Mouse (Mus musculus): ENCODE measurements around the gene Proser3. TPM values are rescaled to one million over a fixed set of nuclear protein-coding genes. Genes with fewer than 3 reads are reported as not detected.
A peak's percentile ranks its signal among the peaks of the same experiment; 100 is the strongest.

Gene Proser3
- polyA plus RNA-seq, 1 experiment from 2014 or later: 1.8 TPM

DNA sequence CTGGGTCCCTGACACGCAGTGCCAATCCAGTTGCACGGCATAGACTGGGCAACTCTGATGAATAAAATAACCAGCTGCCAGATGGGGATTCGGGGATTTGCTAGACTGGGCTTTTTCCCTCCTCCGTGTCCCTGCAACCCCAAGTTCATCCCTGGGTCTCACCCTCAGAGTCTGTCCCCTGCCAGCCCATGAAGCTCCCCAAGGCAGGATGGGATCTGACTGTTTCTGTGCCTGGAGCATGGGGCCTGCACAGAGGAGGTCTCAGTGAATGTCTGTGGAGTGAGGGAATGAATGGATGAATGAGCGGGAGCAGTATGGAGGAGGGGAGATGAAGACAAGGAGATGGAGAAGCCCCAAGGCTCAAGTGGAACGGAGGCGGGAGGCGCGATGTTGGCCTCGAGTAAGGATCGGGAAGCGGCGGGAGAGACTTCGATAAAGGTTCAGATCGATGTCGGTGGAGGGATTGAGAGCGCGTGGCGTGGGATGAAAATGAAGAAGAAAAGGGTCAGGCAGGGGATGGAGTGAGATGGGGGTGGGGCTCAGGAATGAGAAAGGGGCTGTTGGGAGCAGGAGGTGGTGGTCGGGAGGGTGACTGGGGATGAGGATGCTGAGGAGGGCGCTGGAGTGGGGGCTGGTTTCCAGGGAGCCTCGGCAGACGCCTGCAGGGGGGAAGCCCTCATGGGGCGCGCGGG lies 18.0 kb downstream of the Proser3 start:
- H3K36me3 ChIP-seq: peaks cover 33% of the 10 kb centered on the region

GRCm38 (mm10) chr7:30532931-30533330 lies 19.2 kb downstream of the Proser3 start:
- ATAC-seq (ENCODE audit: low read depth): no peak
- Histone ChIP-seq H3K4me2 (no peak overlapping the region), H3K4me1 (replicated peaks) (peaks cover 45% of the 10 kb centered on the region), H3K27me3 (no peaks in the 10 kb centered on the region), H3K4me3 (replicated peaks) (no peak overlapping the region), H3K27ac (no peak overlapping the region), H3K9me3 (replicated peaks) (no peaks in the 10 kb centered on the region), H3K9ac (no peak overlapping the region), H3K36me3 (peaks cover 45% of the 10 kb centered on the region)
- WGBS (ENCODE audit: insufficient replicate concordance): 73% methylated on average over 8 of the region's 8 CpGs
- DNase-seq: no peak

More for the DNA sequence above, 18.0 kb downstream of the Proser3 start:
- Histone ChIP-seq H3K4me2 (peak overlapping the region; percentile 95), H3K4me1 (replicated peaks) (peaks cover 45% of the 10 kb centered on the region), H3K9ac (peak overlapping the region; percentile 81), H3K4me3 (replicated peaks) (peak overlapping the region; percentile 80), H3K27ac (peak overlapping the region; percentile 71; the same call in 1 of the 2 replicates), H3K27me3 (no peaks in the 10 kb centered on the region), H3K9me3 (replicated peaks) (no peaks in the 10 kb centered on the region)
- ATAC-seq (ENCODE audit: low read depth) (no peak), DNase-seq (no peak)
- 17% methylated on average over 26 of the region's 26 CpGs for WGBS (ENCODE audit: insufficient replicate concordance)

- Histone ChIP-seq H3K4me3 (replicated peaks) (no peak overlapping the region), H3K4me1 (replicated peaks) (peaks cover 50% of the 10 kb centered on the region), H3K9ac (no peak overlapping the region), H3K27me3 (no peaks in the 10 kb centered on the region), H3K36me3 (peaks cover 60% of the 10 kb centered on the region), H3K27ac (no peak overlapping the region), H3K4me2 (no peak overlapping the region), H3K9me3 (replicated peaks) (no peaks in the 10 kb centered on the region)
- no peak for ATAC-seq (ENCODE audit: low read depth)
- DNase-seq: no peak
- WGBS (ENCODE audit: insufficient replicate concordance): 68% methylated on average over 9 of the region's 9 CpGs
Observed at GRCm38 (mm10) chr7:30531291-30531815, 20.7 kb downstream of the Proser3 start.

- WGBS (ENCODE audit: insufficient replicate concordance): 82% methylated on average over 14 of the region's 14 CpGs
- H3K4me3 ChIP-seq (replicated peaks): no peak overlapping the region
- H3K4me1 ChIP-seq (replicated peaks): peaks cover 15% of the 10 kb centered on the region
- no peak overlapping the region for H3K27ac ChIP-seq
- H3K27me3 ChIP-seq: no peaks in the 10 kb centered on the region
- H3K9ac ChIP-seq: no peak overlapping the region
- DNase-seq (no peak), ATAC-seq (ENCODE audit: low read depth) (no peak)
- no peaks in the 10 kb centered on the region for H3K9me3 ChIP-seq (replicated peaks)
- H3K4me2 ChIP-seq: no peak overlapping the region
- H3K36me3 ChIP-seq: peaks cover 74% of the 10 kb centered on the region
Observed at GRCm38 (mm10) chr7:30526981-30527380, 25.1 kb downstream of the Proser3 start.

- Histone ChIP-seq H3K4me3 (replicated peaks) (no peak overlapping the region), H3K4me1 (replicated peaks) (peaks cover 9% of the 10 kb centered on the region; the same call in 1 of the 2 replicates), H3K4me2 (no peak overlapping the region), H3K9ac (no peak overlapping the region), H3K9me3 (replicated peaks) (no peaks in the 10 kb centered on the region), H3K36me3 (peaks cover 68% of the 10 kb centered on the region), H3K27me3 (no peaks in the 10 kb centered on the region), H3K27ac (no peak overlapping the region)
- DNase-seq: no peak
- WGBS (ENCODE audit: insufficient replicate concordance): 59% methylated on average over 17 of the region's 17 CpGs
- ATAC-seq (ENCODE audit: low read depth): no peak
Observed at GRCm38 (mm10) chr7:30526399-30526798, 25.7 kb downstream of the Proser3 start.

GRCm38 (mm10) chr7:30525954-30526353 lies 26.1 kb downstream of the Proser3 start:
- Histone ChIP-seq H3K4me1 (replicated peaks) (0 out of 2 replicates have a peak, but pooled peaks cover 6% of the 10 kb centered on the region), H3K36me3 (peaks cover 63% of the 10 kb centered on the region), H3K9me3 (replicated peaks) (no peaks in the 10 kb centered on the region), H3K27ac (no peak overlapping the region), H3K9ac (no peak overlapping the region), H3K4me2 (no peak overlapping the region), H3K4me3 (replicated peaks) (no peak overlapping the region), H3K27me3 (no peaks in the 10 kb centered on the region)
- WGBS (ENCODE audit: insufficient replicate concordance): 46% methylated on average over 10 of the region's 10 CpGs
- ATAC-seq (ENCODE audit: low read depth) (no peak), DNase-seq (no peak)

DNA sequence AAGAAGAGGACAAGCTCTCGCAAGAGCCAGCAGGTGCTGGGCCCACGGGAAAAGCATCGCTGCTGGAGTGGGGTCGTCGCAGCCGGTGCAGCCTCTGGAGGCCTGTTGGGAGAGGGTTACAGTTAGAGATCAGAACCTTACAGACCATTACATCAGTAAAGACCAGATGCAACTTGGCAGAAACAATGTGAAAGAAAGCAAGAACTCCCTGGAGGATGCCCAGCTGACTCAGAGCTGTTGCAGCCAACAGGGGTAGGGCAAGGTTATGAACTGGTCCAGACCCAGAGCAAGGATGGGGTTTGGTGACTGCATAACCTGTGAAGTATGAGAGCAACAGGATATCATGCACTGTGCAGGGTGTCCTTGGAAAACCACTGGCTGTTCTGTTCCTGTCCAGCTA lies 27.6 kb downstream of the Proser3 start:
- H3K4me3 ChIP-seq (replicated peaks): no peak overlapping the region
- H3K9ac ChIP-seq: no peak overlapping the region
- DNase-seq (no peak), ATAC-seq (ENCODE audit: low read depth) (no peak)
- no peak overlapping the region for H3K4me2 ChIP-seq
- H3K36me3 ChIP-seq: peaks cover 51% of the 10 kb centered on the region
- WGBS (ENCODE audit: insufficient replicate concordance): 76% methylated on average over 6 of the region's 6 CpGs
- no peaks in the 10 kb centered on the region for H3K27me3 ChIP-seq
- no peaks in the 10 kb centered on the region for H3K9me3 ChIP-seq (replicated peaks)
- H3K4me1 ChIP-seq (replicated peaks): 0 out of 2 replicates have a peak, but pooled peaks cover 6% of the 10 kb centered on the region
- H3K27ac ChIP-seq: no peak overlapping the region

DNA sequence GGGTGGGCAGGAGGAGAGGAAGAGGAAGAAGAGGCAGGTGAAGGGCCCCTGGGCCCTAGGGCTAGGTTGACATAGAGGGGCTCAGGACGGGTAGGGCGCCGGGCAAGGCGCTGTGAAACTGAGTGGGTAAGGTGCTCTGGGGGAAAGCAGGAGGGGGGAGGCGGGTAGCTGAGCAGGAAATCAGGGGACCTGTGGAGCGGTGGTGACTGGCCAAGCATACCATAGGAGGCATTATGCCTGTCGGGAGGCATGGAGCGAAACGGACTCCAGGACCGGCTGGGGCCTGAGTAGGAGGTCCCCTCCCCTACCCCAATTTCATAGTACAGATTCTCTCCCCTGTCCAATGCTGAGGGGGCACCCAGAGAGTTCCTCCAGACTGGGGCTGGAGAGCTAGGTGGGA lies 29.2 kb downstream of the Proser3 start:
- Histone ChIP-seq H3K4me3 (replicated peaks) (no peak overlapping the region), H3K9me3 (replicated peaks) (no peaks in the 10 kb centered on the region), H3K27me3 (no peaks in the 10 kb centered on the region), H3K27ac (no peak overlapping the region), H3K4me2 (no peak overlapping the region), H3K9ac (no peak overlapping the region), H3K36me3 (peaks cover 34% of the 10 kb centered on the region), H3K4me1 (replicated peaks) (0 out of 2 replicates have a peak, but pooled peaks cover 6% of the 10 kb centered on the region)
- DNase-seq (no peak), ATAC-seq (ENCODE audit: low read depth) (no peak)
- WGBS (ENCODE audit: insufficient replicate concordance): 76% methylated on average over 10 of the region's 10 CpGs

GRCm38 (mm10) chr7:30520856-30521255 lies 31.2 kb downstream of the Proser3 start:
- Histone ChIP-seq H3K27ac (no peak overlapping the region), H3K9ac (no peak overlapping the region), H3K9me3 (replicated peaks) (no peaks in the 10 kb centered on the region), H3K4me1 (replicated peaks) (no peaks in the 10 kb centered on the region), H3K4me3 (replicated peaks) (no peak overlapping the region), H3K27me3 (no peaks in the 10 kb centered on the region), H3K4me2 (no peak overlapping the region), H3K36me3 (peaks cover 15% of the 10 kb centered on the region)
- 80% methylated on average over 5 of the region's 5 CpGs for WGBS (ENCODE audit: insufficient replicate concordance)
- ATAC-seq (ENCODE audit: low read depth): no peak
- no peak for DNase-seq

- no peak for DNase-seq
- Histone ChIP-seq H3K27ac (no peak overlapping the region), H3K36me3 (peaks cover 13% of the 10 kb centered on the region), H3K4me2 (no peak overlapping the region), H3K4me1 (replicated peaks) (no peaks in the 10 kb centered on the region), H3K9me3 (replicated peaks) (no peaks in the 10 kb centered on the region), H3K9ac (no peak overlapping the region), H3K4me3 (replicated peaks) (no peak overlapping the region), H3K27me3 (no peaks in the 10 kb centered on the region)
- WGBS (ENCODE audit: insufficient replicate concordance): 66% methylated on average over 4 of the region's 4 CpGs
- ATAC-seq (ENCODE audit: low read depth): peak; percentile 25; the same call in 1 of the 2 replicates
Observed at GRCm38 (mm10) chr7:30520396-30520795, 31.7 kb downstream of the Proser3 start.

DNA sequence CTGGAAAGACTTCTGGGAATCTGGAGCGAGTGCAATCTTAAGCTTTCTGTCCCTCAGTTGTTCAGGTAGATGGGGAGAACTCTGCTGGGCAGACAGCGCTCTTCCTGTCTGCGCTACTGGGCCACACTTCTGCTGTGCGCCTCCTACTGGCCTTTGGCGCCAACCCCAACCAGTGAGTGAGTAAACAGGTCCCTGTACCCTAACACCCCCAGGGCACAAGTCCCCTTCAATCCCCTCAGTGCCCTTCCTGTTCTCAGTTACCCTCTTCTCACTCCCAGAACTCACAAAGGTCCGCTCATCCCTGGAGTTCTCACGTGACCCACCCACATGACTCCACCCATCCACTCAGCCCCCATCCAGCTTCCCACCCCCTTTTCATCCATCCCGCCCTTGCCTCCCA lies 33.8 kb downstream of the Proser3 start:
- Histone ChIP-seq H3K27me3 (no peaks in the 10 kb centered on the region), H3K9me3 (replicated peaks) (no peaks in the 10 kb centered on the region), H3K4me1 (replicated peaks) (no peaks in the 10 kb centered on the region), H3K27ac (no peak overlapping the region), H3K4me3 (replicated peaks) (no peak overlapping the region), H3K9ac (no peak overlapping the region), H3K36me3 (peaks cover 2% of the 10 kb centered on the region; the same call in 1 of the 2 replicates), H3K4me2 (no peak overlapping the region)
- WGBS (ENCODE audit: insufficient replicate concordance): 39% methylated on average over 8 of the region's 8 CpGs
- ATAC-seq (ENCODE audit: low read depth) (no peak), DNase-seq (no peak)

Measured in liver, embryonic 13.5 days (tissue).